Mouse (Mus musculus) hindbrain, embryonic 11.5 days (tissue): Measurements from ENCODE around the gene Nme1. TPM values are rescaled to one million over a fixed set of nuclear protein-coding genes. Genes with fewer than 3 reads are reported as not detected.

Source experiments
- ATAC-seq: fragments of 200-750 bp; cut with Nextera tagmentation; 2 replicates; pipeline ENCODE4 v1.8.0; 2017; ENCODE audit warnings: mild to moderate bottlenecking, moderate TSS enrichment, moderate library complexity; ENCODE audit not compliant: low FRiP score
- DNase-seq: peaks from one replicate; pipeline ENCODE4 v3.0.0-alpha.2; 2015; ENCODE audit warnings: low spot score
- H3K27ac ChIP-seq: fragments of 300-500 bp; sonication (generic); 2 replicates; pipeline ENCODE4 v1.5.1; 2014; ENCODE audit warnings: mild to moderate bottlenecking, low read depth, low read length
- H3K27me3 ChIP-seq: fragments of 300-500 bp; sonication (generic); 2 replicates; pipeline ENCODE4 v1.6.1; 2014; ENCODE audit warnings: mild to moderate bottlenecking, low read length, moderate library complexity, mixed read lengths; ENCODE audit not compliant: control insufficient read depth, insufficient read depth
- H3K36me3 ChIP-seq: fragments of 300-500 bp; sonication (generic); 2 replicates; pipeline ENCODE4 v1.6.1; 2014; ENCODE audit warnings: mild to moderate bottlenecking, low read length, moderate library complexity, mixed read lengths; ENCODE audit not compliant: control insufficient read depth, insufficient read depth
- H3K4me1 ChIP-seq: fragments of 300-500 bp; sonication (generic); replicated peaks from 2 replicates; pipeline ENCODE4 v1.6.1; 2014; ENCODE audit warnings: low read length, mixed read lengths; ENCODE audit not compliant: control insufficient read depth, insufficient read depth
- H3K4me2 ChIP-seq: fragments of 300-500 bp; sonication (generic); replicated peaks from 2 replicates; pipeline ENCODE4 v1.6.1; 2014; ENCODE audit warnings: mild to moderate bottlenecking, low read depth, low read length
- H3K4me3 ChIP-seq: fragments of 300-500 bp; sonication (generic); 2 replicates; pipeline ENCODE4 v1.5.1; 2014; ENCODE audit warnings: low read depth, low read length
- H3K9ac ChIP-seq: fragments of 300-500 bp; sonication (generic); 2 replicates; pipeline ENCODE4 v1.6.1; 2014; ENCODE audit warnings: low read depth, low read length
- H3K9me3 ChIP-seq: fragments of 300-500 bp; sonication (generic); 2 replicates; pipeline ENCODE4 v1.6.1; 2016; ENCODE audit warnings: low read length; ENCODE audit not compliant: control insufficient read depth
- WGBS: fragments of 180-500 bp; shearing (Covaris S2); extraction: QIAGEN DNeasy Blood & Tissue Kit; methylation state at CpG from one replicate; pipeline ENCODE4 v1.1.7; 2014; 5-methylcytosine and 5-hydroxymethylcytosine counted together
- polyA plus RNA-seq: library from polyadenylated mRNA; unstranded; fragments of >200 nt; fragmentation: Nextera tagmentation; extraction: Ambion mirVana; gene quantifications from 2 replicates; pipeline ENCODE4 v1.2.1, GENCODE M21; 2014

Gene Nme1
- polyA plus RNA-seq, 1 experiment from 2014 or later, result 198 TPM

DNA sequence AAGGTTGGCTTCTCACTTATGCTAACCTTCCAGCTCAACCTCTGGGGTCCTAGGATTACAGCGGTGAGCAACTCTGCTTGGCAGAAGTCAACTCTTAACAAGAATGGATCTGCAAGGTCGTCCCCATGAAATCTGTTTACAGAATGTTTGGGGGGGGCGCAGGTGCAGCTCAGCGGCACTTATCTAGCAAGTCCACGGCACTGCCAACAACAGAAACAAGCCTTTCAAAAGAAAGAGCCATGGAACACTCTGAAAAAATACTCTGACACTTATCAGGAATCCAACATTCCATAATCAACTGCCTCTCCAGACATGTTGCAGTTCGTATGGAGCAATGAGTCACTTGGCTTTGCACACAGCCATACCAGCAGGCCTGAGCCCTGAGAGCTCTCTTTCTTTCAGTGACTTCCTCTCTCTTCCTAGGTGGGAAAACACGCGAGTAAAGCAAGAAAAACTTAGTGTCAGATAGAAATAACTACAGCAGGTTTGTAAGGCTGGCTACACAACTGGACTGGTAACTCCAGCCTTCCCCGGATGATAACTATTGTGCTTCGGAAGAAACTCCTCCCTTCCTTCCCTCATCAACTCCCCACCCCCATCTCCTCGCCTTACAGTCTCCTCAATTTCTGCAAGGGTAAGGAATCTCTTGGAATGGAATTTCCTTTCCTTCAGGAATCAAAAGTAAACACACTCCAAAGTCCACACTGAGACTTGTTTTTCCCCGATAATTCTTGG lies 20.2 kb upstream of the Nme1 start:
- 68% methylated on average over 12 of the region's 12 CpGs for WGBS
- ATAC-seq, result no peak
- no peaks in the 10 kb centered on the region for H3K4me1 ChIP-seq

GRCm38 (mm10) chr11:93987625-93988327 lies 19.5 kb upstream of the Nme1 start:
- WGBS, result 79% methylated on average over 8 of the region's 8 CpGs
- no peak for DNase-seq

More for the DNA sequence above, 20.2 kb upstream of the Nme1 start:
- Histone ChIP-seq H3K4me2 (no peak overlapping the region), H3K27me3 (no peaks in the 10 kb centered on the region), H3K36me3 (no peaks in the 10 kb centered on the region), H3K9ac (no peak overlapping the region), H3K27ac (no peak overlapping the region), H3K9me3 (no peaks in the 10 kb centered on the region), H3K4me3 (no peak overlapping the region)
- no peak for DNase-seq

GRCm38 (mm10) chr11:93987026-93987425 lies 18.7 kb upstream of the Nme1 start:
- no peak overlapping the region for H3K4me2 ChIP-seq
- ATAC-seq, result no peak
- H3K9me3 ChIP-seq, result no peaks in the 10 kb centered on the region
- no peak overlapping the region for H3K4me3 ChIP-seq
- no peak overlapping the region for H3K27ac ChIP-seq
- no peaks in the 10 kb centered on the region for H3K4me1 ChIP-seq
- no peaks in the 10 kb centered on the region for H3K27me3 ChIP-seq
- no peak for DNase-seq
- H3K9ac ChIP-seq, result no peak overlapping the region
- WGBS, result 87% methylated on average over 4 of the region's 4 CpGs
- no peaks in the 10 kb centered on the region for H3K36me3 ChIP-seq

More at GRCm38 (mm10) chr11:93987625-93988327, 19.5 kb upstream of the Nme1 start:
- Histone ChIP-seq H3K9ac (no peak overlapping the region), H3K27me3 (no peaks in the 10 kb centered on the region), H3K36me3 (no peaks in the 10 kb centered on the region), H3K4me1 (no peaks in the 10 kb centered on the region), H3K4me3 (no peak overlapping the region), H3K27ac (no peak overlapping the region), H3K9me3 (no peaks in the 10 kb centered on the region), H3K4me2 (no peak overlapping the region)
- no peak for ATAC-seq

- no peaks in the 10 kb centered on the region for H3K9me3 ChIP-seq
- H3K4me1 ChIP-seq, result no peaks in the 10 kb centered on the region
- no peak overlapping the region for H3K27ac ChIP-seq
- H3K4me2 ChIP-seq, result no peak overlapping the region
- no peaks in the 10 kb centered on the region for H3K36me3 ChIP-seq
- no peak for ATAC-seq
- no peak overlapping the region for H3K4me3 ChIP-seq
- no peaks in the 10 kb centered on the region for H3K27me3 ChIP-seq
- DNase-seq, result no peak
- no peak overlapping the region for H3K9ac ChIP-seq
These were observed 18.0 kb upstream of the Nme1 start for GRCm38 (mm10) chr11:93986298-93986697.

DNA sequence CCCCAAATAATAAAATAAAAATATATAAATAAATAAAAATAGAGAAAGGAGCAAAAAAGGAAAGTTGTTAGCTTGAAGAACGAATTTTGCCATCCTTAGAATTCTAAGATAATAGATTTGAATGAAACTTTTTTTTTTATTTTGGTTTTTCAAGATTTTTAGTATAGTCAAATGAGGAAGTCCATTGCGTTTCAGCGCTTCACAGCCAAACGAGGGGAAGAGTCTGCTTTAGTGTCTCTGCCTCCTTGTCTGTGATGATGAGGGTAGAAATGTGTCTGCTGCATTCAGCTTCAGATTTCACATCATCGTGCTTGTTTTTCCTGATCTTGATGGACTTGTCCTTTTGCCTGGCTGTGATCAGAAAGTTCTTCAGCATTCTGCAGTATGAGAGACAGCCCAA lies 16.9 kb upstream of the Nme1 start:
- no peaks in the 10 kb centered on the region for H3K27me3 ChIP-seq
- no peaks in the 10 kb centered on the region for H3K36me3 ChIP-seq
- H3K4me2 ChIP-seq, result no peak overlapping the region
- H3K27ac ChIP-seq, result no peak overlapping the region
- WGBS, result 89% methylated on average over 5 of the region's 5 CpGs
- H3K4me1 ChIP-seq, result no peaks in the 10 kb centered on the region
- H3K9ac ChIP-seq, result no peak overlapping the region
- no peak overlapping the region for H3K4me3 ChIP-seq
- no peak for DNase-seq
- H3K9me3 ChIP-seq, result no peaks in the 10 kb centered on the region
- no peak for ATAC-seq

DNA sequence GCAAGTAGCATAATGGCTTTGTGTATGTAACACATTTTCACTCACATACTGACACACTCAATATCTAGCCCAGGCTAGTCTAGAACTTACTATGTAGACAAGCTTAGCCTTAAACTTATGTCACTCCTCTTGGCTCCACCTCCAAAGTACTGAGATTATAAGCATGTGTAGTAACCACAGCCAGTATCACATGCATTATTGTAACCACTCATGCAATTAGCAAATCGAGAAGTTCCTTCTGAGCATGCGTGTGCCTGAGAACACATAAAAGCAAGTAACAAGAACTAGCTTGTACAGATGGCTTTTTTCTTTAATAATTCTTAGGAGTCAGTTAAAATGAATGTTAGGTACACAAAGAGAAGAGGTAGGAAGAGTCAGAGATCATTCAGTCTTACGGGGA lies 16.3 kb upstream of the Nme1 start:
- no peaks in the 10 kb centered on the region for H3K27me3 ChIP-seq
- H3K9ac ChIP-seq, result no peak overlapping the region
- H3K36me3 ChIP-seq, result no peaks in the 10 kb centered on the region
- DNase-seq (no peak), ATAC-seq (no peak)
- H3K4me3 ChIP-seq, result no peak overlapping the region
- no peak overlapping the region for H3K4me2 ChIP-seq
- H3K27ac ChIP-seq, result no peak overlapping the region
- H3K4me1 ChIP-seq, result no peaks in the 10 kb centered on the region
- WGBS, result 93% methylated on average over 3 of the region's 3 CpGs
- no peaks in the 10 kb centered on the region for H3K9me3 ChIP-seq

DNA sequence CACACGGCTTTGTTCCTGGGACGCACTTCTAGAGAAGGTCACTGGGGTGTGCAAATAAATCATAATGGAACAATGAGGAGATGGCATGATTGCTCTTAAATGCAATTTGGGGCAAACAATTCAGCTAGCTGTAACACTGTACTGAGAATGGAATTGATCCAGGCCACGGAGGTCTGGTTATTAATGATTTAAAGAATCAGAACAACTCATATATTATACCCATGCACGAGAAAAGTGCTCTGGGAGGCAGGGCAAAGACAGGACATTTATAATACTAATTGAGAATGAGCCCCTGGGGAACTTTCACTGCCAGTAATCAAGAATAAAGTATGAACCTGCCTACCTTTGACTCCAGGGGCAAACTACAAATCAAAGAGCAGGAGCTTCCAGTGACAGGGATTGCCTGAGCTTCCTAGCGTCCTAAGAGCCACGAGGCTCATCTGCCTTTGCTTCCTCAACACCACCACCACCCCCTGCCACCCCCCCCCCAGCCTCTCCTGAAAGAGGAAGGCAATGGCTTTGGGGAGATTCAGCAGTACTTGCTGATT lies 11.3 kb upstream of the Nme1 start:
- H3K4me2 ChIP-seq, result no peak overlapping the region
- H3K27ac ChIP-seq, result no peak overlapping the region
- H3K27me3 ChIP-seq, result no peaks in the 10 kb centered on the region
- H3K9me3 ChIP-seq, result no peaks in the 10 kb centered on the region
- no peak for ATAC-seq
- no peaks in the 10 kb centered on the region for H3K4me1 ChIP-seq
- H3K9ac ChIP-seq, result no peak overlapping the region
- no peaks in the 10 kb centered on the region for H3K36me3 ChIP-seq
- DNase-seq, result peak; percentile 27
- no peak overlapping the region for H3K4me3 ChIP-seq
- WGBS, result 56% methylated on average over 6 of the region's 6 CpGs

DNA sequence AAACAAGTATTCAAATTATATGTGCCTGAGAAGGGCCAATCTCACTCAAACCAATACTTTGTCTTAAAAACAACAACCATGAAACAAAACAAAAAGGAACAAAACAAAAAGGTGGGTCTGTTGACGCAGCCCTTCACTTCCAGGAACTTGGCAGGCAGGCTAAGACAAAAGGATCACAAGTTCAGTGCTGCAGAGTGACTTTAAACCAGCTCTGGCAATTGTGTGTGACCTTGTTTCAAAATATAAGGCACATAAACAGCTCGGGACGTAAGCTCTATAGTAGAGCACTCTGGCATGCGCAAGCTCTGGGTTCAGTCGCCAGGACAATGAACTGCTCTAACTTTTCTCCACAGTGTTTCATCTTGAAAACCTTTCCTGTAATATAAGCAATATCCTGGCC lies 4.6 kb upstream of the Nme1 start:
- Histone ChIP-seq H3K27ac (no peak overlapping the region), H3K36me3 (no peaks in the 10 kb centered on the region), H3K4me3 (no peak overlapping the region), H3K9me3 (no peaks in the 10 kb centered on the region), H3K4me1 (no peaks in the 10 kb centered on the region), H3K9ac (no peak overlapping the region), H3K4me2 (no peak overlapping the region), H3K27me3 (no peaks in the 10 kb centered on the region)
- WGBS, result 91% methylated on average over 5 of the region's 5 CpGs
- DNase-seq (no peak), ATAC-seq (no peak)

DNA sequence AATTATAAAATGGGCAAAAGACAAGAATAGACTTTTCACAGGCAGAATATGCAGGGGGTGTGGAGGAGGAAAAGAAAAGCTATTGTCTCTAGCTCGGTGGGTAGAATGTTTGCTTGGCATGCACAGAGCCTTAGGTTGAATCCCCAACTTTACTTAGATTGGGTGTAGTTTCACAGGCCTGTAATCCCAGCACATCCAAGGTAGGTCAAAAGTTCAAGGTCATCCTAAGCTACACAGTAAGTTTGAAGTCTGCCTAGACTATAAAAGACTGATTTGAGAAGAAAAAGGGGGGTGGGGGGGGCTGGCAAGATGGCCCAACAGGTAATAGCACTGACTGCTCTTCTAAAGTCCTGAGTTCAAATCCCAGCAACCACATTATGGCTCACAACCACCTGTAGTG lies 1.5 kb upstream of the Nme1 start:
- Histone ChIP-seq H3K27ac (no peak overlapping the region), H3K9ac (no peak overlapping the region), H3K4me3 (no peak overlapping the region), H3K27me3 (no peaks in the 10 kb centered on the region), H3K4me2 (no peak overlapping the region), H3K9me3 (no peaks in the 10 kb centered on the region), H3K4me1 (no peaks in the 10 kb centered on the region), H3K36me3 (0 out of 2 replicates have a peak, but pooled peaks cover 6% of the 10 kb centered on the region)
- ATAC-seq, result no peak
- DNase-seq, result no peak
- 80% methylated on average over 1 of the region's 1 CpGs for WGBS
